Mouse (Mus musculus) duodenum, adult 2 months (tissue): ENCODE data around the gene Gsdma. TPM values are rescaled to one million over a fixed set of nuclear protein-coding genes. Genes with fewer than 3 reads are reported as not detected.

ENCODE experiments used
- polyA plus RNA-seq: library from polyadenylated mRNA; depleted of rRNA; stranded (reverse); fragments of >200 nt; gene quantifications from 2 replicates; pipeline ENCODE4 v1.2.3, GENCODE M21; 2012; ENCODE audit warnings: low replicate concordance; rRNA removed

The Gsdma gene
- polyA plus RNA-seq, result 0.23 and 0.46 TPM in 2 replicates

GRCm38 (mm10) chr11:98664091-98664490 is at the start of gene Gsdma:
TSS of gene Gsdma (plus strand) at chr11:98664351.

GRCm38 (mm10) chr11:98625611-98626410 is 38.3 kb upstream of the Gsdma start, which contains the start of the genes Gm12355 and Gsdma3:
TSS of gene Gm12355 (minus strand) at chr11:98625661.
TSS of gene Gsdma3 (plus strand) at chr11:98626360.

DNA sequence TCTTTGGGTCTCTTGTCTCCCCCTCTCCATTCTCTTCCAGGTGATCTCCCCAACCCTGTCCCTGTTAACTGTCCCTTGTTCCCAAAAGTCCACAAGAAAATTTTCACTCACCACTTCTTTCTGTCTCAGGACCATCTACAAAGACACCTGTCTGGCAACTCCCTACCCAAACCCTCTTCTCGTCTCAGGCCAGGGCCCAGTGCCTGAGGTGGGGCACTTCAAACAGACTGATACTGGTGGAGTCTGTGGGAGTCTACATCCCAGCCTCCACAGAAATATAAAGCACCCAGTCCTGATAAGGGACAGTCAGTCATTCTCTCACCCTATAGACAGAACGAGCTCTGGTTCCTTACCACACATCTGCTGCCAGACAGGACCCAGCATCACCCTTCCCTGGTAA is 17.7 kb upstream of the Gsdma start, which contains the start of gene Gsdma2:
Gene Gsdma2 (plus strand): TSS at position 301 of the 400 bp plus-strand sequence.

DNA sequence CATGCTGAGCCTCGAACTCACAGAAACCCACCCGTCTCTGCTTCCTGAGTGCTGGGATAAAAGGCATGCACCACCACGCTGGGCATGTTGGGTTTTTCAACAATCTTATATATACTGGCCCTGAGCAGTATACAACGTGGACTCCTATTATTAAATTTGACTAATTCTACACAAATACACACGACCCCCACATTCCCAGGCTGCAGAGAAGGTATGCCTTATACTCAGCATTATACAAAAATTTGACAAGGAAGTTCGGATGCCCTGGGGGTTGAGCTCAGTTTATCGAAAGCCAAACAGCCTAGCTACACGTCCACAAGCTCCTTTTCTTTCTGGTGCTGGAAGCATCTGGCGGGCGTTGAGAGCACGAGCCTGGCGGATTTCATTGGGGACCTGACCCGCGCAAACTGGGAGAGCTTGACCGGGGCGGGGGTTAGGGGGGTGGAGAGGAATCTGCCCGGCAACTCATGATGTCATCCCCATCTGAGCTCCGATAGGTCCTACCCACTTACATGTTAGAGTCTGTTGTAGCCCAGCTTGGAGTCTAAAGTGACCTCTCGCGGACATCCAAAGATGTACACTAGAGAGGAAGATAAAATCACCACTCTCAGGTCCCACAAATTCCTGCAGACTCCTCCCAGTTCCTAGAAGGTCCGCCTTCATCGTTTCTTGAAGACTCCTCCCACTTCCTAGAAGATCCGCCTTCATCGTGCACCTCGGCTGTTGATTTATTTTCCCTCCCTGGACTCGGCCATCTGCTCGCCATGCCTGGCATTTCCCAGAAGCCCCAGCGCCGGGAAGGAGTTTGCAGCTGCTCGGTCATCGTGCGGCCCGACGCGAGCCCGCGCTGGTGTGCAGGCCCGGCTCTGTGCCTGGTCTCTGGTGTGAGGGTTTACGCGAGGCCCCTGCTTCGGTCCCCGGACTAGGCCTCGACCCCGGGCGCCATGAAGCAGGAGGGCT is 17.9 kb downstream of the Gsdma start, which contains the start of gene Psmd3:
Gene Psmd3 (plus strand): TSS at position 769 of the 960 bp plus-strand sequence.

DNA sequence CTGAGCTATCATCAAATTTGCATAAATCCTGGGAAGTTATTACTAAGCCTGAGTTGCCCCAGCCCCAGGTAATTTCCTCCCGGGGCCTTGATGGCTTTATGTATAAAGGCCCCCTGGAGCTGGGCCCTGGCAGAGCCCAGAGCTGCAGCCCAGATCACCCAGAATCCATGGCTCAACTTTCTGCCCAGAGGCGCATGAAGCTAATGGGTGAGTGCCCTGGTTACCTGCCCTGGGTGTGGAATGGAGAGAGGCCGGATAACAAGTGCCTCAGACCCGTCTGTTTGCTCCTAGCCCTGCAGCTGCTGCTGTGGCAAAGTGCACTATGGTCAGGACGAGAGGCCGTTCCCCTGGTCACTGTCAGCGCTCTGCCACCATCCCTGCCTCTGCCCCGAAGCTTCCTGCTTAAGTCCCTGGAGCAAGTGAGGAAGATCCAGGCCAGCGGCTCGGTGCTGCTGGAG is 37.1 kb downstream of the Gsdma start, which contains the start of gene Csf3:
Gene Csf3 (plus strand): TSS at position 51 of the 458 bp plus-strand sequence.

Other genes with a start within 250 kb of the Gsdma start
- gene Mien1, start 225.4 kb upstream of the Gsdma start, polyA plus RNA-seq, result 31.2 and 41.0 TPM in 2 replicates
- 94.7 and 98.7 TPM in 2 replicates for gene Grb7, start 218.0 kb upstream of the Gsdma start, polyA plus RNA-seq
- gene Ikzf3, start 118.3 kb upstream of the Gsdma start, polyA plus RNA-seq, result 1.4 and 3.0 TPM in 2 replicates
- 0.18 TPM in 1 of 2 replicates, not detected in the other for gene Zpbp2, start 113.3 kb upstream of the Gsdma start, polyA plus RNA-seq
- 58.2 and 142 TPM in 2 replicates for gene Ormdl3, start 77.0 kb upstream of the Gsdma start, polyA plus RNA-seq
- gene Lrrc3c, start 66.1 kb upstream of the Gsdma start, polyA plus RNA-seq, result not detected in 2 replicates
- not detected in 2 replicates for gene Gm12355, start 38.7 kb upstream of the Gsdma start, polyA plus RNA-seq
- gene Gsdma3, start 38.0 kb upstream of the Gsdma start, polyA plus RNA-seq, result not detected in 2 replicates
- gene Gsdma2, start 17.6 kb upstream of the Gsdma start, polyA plus RNA-seq, result 0.38 and 44.1 TPM in 2 replicates
- gene Psmd3, start 18.2 kb downstream of the Gsdma start, polyA plus RNA-seq, result 152 and 167 TPM in 2 replicates
- gene Csf3, start 36.9 kb downstream of the Gsdma start, polyA plus RNA-seq, result 0.13 TPM in 1 of 2 replicates, not detected in the other
- gene Med24, start 65.1 kb downstream of the Gsdma start, polyA plus RNA-seq, result 51.4 and 68.3 TPM in 2 replicates
- gene Thra, start 76.3 kb downstream of the Gsdma start, polyA plus RNA-seq, result 78.1 and 149 TPM in 2 replicates
- 91.9 and 211 TPM in 2 replicates for gene Nr1d1, start 111.0 kb downstream of the Gsdma start, polyA plus RNA-seq
- gene Msl1, start 131.2 kb downstream of the Gsdma start, polyA plus RNA-seq, result 24.9 and 48.0 TPM in 2 replicates
- gene Casc3, start 140.6 kb downstream of the Gsdma start, polyA plus RNA-seq, result 18.0 and 20.3 TPM in 2 replicates
- 25.4 and 30.7 TPM in 2 replicates for gene Rapgefl1, start 172.4 kb downstream of the Gsdma start, polyA plus RNA-seq
- gene Wipf2, start 199.3 kb downstream of the Gsdma start, polyA plus RNA-seq, result 10.8 and 18.0 TPM in 2 replicates
- 0.12 and 0.36 TPM in 2 replicates for gene Cdc6, start 243.4 kb downstream of the Gsdma start, polyA plus RNA-seq